Mouse (Mus musculus): Measurements from ENCODE around the gene Lax1.

- no peak for TF ChIP-seq CTCF (conservative IDR thresholded peaks at IDR 0.05 in 1 of 2, IDR thresholded peaks at IDR 0.05 in 1 of 2; ENCODE audit: low read depth in 2 of 2, low read length in 2 of 2)
- no peak for TF ChIP-seq EP300 (IDR thresholded peaks at IDR 0.05; ENCODE audit: low read length)
- TF ChIP-seq HCFC1 (IDR thresholded peaks at IDR 0.05; ENCODE audit: low read depth, low read length), result no peak
- no peak for TF ChIP-seq POLR2A (IDR thresholded peaks at IDR 0.05; ENCODE audit: low read depth, low read length)
- no peak for TF ChIP-seq MEF2A (IDR thresholded peaks at IDR 0.05; ENCODE audit: borderline replicate concordance, low read depth, low read length)
- no peak for TF ChIP-seq RCOR1 (conservative IDR thresholded peaks at IDR 0.05; ENCODE audit: low read depth, low read length)
- no peak for TF ChIP-seq ZNF384 (IDR thresholded peaks at IDR 0.05; ENCODE audit: low read depth, low read length)
Observed at GRCm38 (mm10) chr1:133692195-133692594, 2.3 kb upstream of the Lax1 start.

Measured in CH12.LX (cell line).